Mouse (Mus musculus) left cerebral cortex, postnatal 10 days (tissue): Measurements from ENCODE around the gene Stx18. TPM values are rescaled to one million over a fixed set of nuclear protein-coding genes. Genes with fewer than 3 reads are reported as not detected.
A peak's percentile ranks its signal among the peaks of the same experiment; 100 is the strongest.

Experiments
- DNase-seq, 2 experiments: peaks; one replicate each; pipeline ENCODE4 v3.0.0; 2021 to 2022; ENCODE audit warnings: low spot score in 2 of 2, mixed read lengths in 1 of 2; ENCODE audit errors: extremely low spot score in 1 of 2
- intact Hi-C: fragments of 180-260 bp; cut with DNase I; formaldehyde crosslinking; loops from one replicate; pipeline ENCODE4 v1.15.1; 2025
- total RNA-seq, 2 experiments: library from RNA; stranded (reverse); gene quantifications; 2 replicates each; pipeline ENCODE4 v1.2.3; 2021

Gene Stx18
- 10 to 100 TPM; 33.8 to 38.7 TPM for total RNA-seq

DNA sequence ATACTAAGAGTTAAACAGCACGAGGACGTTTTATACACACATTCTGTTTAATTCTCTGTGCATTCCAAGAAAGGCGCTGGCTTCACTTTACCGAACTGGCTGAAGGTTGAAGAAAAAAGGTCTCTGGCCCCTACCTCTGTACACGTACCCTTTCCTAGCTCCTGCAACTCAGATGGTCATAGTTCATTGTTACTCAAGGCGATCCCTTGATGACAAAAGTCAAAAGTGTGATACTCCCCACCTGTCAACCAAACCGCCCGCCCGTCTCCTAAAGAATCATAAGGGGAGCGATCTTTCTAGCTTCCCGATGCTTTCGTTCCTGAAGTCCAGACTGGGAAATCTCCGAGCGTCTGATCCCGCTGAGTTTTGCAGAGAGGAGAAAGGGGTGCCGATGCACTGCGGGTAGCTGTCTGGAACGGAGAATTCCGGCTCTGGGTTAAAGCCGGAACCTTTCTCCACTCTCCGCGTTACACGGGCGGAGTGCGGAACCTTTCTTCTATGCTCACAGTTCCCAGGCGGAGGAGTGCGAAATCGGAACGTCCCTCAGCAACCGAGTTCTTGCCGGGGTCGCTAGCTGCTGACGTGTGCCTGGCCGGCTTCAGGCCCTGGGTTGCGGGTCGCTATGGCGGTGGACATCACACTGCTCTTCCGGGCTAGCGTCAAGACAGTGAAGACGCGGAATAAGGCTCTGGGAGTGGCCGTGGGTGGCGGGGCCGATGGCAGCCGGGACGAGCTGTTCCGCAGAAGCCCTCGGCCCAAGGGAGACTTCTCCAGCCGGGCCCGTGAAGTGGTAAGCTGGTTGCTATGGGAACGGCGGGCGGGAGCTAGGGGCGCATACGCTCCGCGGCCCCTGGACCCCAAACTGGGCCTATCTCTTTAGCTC, at the start of gene Stx18:
Stx18 (plus strand) TSS at position 33 of the 883 bp plus-strand sequence.
- intact Hi-C loops: loop anchor here (5.0 kb wide), 2 partner anchors 53 to 212 kb away; no protein-coding TSS in a partner anchor
- DNase-seq: peak; percentile 90 to 91

DNA sequence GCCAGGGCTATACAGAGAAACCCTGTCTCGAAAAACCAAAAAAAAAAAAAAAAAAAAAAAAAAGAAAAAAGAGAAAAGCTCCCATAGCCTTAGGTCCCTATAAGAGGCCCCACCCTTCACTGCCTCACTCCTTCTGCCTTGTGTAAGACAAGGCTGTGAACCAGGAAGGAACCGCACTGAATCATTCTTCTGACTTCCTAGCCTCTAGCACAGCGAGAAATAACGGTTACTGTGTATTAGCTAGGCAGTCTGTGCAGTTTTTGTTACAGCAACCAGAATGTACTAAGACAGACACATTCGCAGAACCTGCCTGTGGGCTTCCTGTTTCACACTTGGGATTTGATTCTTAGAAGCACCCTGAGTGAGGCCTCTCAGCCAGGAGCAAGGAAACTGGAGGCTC, 46.2 kb upstream of the Stx18 start:
- no peak for DNase-seq
- intact Hi-C loops: no loop called here

DNA sequence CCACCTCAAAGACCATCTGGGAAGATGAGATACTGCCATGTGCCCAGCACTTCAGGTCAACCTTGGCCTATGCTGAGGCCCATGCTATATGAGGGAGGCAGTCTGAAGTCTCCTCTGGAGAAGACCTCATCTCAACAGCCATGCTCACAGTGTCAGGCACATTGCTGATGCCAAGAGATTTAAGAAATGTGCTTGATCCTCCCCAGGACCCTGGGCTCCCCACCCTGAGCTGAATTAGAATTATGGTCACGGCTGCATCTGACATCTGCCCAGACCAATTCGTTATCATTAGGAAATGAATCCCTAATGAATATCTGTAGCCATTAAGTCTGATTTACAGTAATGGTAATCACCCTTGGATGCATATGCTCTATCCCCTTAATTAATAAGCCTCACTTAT, 39.7 kb upstream of the Stx18 start:
- no peak for DNase-seq
- intact Hi-C loops: no loop called here

DNA sequence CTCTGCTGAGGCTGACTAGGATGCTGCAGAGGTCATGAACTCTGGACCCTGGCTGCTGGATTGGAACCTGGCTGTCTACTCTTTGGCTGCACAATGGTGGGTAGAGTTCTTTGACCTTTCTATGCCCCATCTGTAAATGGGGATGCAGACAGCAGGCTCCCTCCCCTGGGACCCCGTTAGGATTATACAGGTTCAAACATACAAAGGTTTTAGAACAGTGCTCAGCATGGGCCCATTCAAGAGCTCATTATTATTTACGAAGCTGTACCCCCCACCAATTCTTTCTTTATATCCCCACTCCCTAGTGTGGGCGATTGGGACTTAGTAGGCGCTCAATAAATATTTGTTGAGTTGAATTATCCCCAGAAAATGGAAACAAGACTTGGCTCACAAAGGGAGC, 36.0 kb upstream of the Stx18 start:
- DNase-seq: no peak
- intact Hi-C loops: no loop called here

DNA sequence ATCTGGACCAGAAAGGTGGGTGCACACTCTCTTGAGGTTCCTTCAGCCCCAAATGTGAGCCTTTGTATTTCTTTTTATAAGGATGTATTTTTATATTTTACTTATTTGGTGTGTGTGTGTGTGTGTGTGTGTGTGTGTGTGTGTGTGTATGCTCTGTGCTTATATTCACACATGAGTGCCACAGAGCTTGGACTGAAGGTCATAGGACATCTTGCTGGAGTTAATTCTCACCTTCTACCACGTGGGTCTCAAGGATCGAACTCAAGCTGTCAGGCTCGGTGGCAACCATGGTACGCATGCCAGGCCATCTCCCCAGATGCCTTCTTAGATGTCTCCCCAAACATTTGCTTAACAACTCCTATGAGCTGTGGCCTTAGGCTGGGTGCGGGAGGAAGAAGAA, 33.8 kb upstream of the Stx18 start:
- intact Hi-C loops: no loop called here
- DNase-seq: no peak

DNA sequence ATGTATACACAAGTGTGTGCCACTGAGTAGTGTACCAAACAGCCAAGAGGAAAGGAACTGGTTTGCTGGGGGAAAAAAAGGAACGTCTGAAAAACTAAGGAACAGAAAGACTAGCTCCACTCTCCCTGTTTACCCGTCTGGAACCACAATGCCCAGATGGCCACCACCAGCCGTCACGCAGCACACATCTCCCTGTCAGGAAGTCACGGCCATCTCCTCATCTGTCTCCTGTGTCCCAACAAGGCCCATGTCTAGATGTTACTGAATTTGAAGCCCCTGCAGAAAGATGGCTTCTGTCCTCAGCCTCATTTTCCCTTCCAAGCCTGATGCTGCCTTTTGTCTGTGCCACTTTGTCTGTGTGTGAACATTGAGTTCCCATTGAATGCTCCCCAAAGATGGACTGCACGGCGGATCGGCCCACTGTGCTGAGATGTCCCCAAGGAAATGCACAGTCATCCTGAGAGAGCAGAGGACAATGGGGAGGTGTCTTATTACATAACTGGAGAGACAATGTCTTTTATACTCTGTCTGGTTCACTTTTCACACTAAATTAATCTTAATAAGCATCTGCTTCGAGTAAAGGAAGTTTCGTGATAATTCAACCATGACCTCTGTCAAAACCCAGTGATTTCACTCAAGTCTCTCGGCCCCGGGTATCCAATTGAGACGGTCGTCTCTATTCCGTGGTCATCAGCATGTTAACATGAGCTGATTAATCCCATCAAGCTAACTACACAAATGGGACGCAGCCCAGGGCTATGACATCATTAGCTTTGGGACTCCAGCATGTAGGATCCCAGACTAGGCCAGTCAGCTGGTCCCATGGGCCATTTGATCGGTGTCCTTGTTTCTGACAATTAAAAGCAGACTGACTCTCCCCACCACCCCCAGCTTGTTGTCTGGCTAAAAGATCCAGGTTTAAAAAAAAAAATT, 31.9 kb upstream of the Stx18 start:
- no peak for DNase-seq
- intact Hi-C loops: no loop called here

DNA sequence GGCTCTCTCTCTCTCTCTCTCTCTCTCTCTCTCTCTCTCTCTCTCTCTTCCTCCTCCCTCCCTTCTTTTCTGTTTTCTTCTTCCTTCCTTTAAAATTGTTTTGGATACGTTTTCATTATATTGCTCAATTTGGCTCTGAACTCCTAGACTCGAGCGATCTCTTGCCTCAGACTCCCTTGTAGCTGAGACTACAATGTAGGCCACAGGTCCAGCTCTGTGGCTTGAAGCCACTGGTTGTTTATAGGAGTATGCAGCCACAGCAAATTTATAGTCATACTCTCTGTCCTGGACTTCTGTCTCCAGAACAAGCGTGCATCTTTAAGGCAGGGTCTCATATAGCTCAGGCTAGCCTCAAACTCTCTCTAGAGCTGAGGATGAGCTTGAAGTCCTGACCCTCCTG, 29.5 kb upstream of the Stx18 start:
- intact Hi-C loops: no loop called here
- no peak for DNase-seq

DNA sequence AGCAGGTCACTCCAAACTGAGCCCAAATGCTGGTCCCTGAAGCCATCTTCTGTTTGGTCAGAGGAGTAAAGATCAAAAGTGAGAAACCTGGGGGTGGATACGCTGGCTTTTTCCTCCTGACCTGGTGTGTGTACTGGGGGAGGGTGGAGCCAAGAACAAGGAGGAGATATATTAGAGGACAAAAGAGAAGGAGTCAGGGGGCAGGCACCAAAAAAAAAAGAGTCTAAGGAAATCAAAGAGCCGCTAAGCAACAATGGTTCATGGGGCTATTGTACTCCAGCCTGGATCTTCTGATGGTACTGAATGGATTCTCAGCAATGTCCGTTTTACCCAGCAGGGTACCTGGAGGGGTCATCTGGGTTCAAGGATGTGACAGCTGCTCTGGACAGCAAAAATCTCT, 23.6 kb upstream of the Stx18 start:
- intact Hi-C loops: no loop called here
- no peak for DNase-seq

DNA sequence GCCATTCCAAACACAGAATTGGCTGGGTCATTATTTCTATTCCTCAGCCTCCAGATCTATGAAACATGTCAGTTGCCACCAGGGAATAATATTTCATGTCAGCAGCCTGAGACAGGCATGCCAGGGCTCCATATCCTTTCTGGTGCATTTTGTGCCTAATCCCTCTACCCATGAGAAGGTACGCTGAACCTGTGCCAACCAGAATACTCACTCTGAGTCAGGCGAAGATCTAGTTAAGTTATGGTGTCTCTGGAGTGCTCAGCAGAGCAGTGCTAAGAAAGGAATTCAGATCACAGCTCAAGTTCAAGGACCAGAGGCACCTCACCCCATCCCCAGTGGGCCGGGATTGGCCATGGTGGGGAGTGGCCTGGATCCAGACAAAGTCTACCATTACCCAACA, 21.6 kb upstream of the Stx18 start:
- intact Hi-C loops: no loop called here
- no peak for DNase-seq

DNA sequence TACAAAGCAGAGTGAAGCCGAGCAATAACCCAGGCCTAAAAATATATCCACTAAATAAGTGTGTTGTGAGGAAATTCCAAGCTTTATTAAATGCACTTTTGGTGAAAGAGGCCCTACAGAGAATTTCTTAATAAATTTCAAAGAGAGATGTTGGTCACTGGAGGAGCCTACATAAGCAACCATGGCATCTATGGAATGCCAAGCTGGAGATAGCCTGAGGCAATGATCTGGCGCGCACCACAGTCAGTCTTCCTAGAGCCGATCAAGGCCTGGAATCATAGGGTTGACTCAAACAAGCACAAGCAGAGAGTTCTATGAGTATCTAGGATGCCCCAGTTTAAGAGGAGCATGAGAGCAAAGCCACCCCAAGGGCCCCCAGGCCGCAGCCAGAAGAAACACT, 10.9 kb upstream of the Stx18 start:
- DNase-seq: no peak
- intact Hi-C loops: no loop called here

DNA sequence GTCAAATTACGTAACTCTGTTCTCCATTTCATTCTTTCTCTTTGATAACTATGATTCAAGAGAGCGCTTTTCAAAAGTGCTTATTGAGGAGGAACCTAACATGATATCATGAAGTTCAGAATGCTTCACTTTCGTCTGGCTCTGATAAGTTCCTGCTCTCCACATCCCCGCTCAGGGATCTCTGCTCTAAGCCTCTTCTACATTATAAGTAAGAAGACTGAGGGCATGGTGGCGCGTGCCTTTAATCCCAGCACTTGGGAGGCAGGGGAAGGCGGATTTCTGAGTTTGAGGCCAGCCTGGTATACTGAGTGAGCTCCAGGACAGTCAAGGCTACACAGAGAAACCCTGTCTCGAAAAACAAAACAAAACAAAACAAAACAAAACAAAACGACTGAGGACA, 268 bp upstream of the Stx18 start:
- DNase-seq: no peak
- intact Hi-C loops: loop anchor here (5.0 kb wide), 2 partner anchors 54 to 211 kb away; no protein-coding TSS in a partner anchor

DNA sequence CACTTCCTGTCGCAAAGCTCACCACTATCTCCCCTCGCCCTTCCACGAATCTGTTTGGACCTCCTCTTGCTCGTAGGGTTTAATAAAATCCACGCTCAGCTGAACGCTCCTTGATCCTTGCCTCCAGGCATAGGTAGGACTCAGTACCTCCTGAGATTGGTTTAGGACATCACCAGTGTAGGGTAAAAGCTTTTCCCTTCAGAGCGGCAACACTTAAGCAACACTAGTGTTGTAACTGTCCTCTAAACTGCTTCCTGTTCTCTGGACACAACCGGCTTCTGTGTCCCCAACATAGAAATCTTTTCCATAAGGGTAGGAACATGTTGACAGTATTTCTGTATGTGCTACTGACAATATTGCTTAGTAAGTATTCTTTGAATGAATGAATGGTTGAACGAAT, 1.3 kb downstream of the Stx18 start:
- intact Hi-C loops: loop anchor here (5.0 kb wide), 2 partner anchors 53 to 212 kb away; no protein-coding TSS in a partner anchor
- DNase-seq: no peak

DNA sequence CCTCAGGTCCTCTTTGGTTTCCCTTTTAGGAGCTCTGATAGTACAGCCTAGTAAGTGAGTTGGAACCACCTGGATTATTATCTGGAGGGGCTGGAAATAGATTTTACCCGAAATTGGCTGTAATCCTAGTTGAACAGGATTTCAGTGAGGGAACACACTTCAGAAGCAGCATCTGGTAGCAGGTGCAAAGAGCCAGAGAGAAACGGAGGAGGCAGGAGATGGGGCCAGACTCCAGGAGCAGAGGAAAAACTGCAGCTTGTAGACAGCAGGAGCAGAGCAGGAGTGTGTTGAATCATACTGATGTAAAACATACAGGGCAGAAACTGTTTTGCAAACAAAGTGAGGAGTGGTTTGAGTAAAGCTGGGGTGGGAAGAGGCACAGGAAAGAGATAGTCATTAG, 6.4 kb downstream of the Stx18 start:
- intact Hi-C loops: no loop called here
- DNase-seq: no peak

DNA sequence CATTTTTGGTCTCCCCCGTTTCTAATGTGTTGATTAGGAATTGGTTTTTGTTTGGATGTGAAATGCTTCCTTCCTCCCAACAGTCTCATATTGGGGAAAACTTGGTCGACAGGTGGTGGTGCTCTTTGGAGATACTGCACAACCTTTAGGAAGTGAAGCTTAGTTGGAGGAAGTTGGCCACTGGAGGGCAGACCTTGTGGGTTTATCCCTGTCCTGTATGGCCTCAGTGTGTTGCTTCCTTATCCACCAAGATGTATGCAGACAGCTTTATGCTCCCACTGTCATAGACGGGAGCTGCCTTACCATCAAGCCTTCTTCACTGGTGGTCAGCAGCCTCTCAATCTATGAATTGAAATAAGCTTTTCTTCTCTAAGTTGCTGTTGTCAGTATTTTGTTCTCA, 9.6 kb downstream of the Stx18 start:
- intact Hi-C loops: no loop called here
- DNase-seq: no peak

DNA sequence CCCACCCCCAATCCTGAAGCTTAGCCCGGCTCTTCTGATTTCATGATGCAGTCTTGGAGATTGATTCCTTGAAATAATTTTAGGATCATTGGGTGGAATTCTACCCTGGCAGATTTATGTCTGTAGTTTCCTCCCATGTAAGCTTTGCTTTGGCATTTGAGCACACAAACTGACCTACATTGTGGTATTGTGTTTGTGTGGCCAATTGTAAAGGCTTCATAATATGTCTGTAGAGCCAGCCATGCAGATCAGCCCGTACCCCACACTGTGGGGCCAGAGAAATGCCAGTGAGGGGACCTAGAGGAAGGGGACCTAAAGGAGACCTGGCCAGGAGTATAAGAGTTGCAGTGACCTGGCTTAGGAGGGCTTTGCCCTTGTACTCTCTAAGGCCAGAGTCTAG, 22.5 kb downstream of the Stx18 start:
- no peak for DNase-seq
- intact Hi-C loops: no loop called here

DNA sequence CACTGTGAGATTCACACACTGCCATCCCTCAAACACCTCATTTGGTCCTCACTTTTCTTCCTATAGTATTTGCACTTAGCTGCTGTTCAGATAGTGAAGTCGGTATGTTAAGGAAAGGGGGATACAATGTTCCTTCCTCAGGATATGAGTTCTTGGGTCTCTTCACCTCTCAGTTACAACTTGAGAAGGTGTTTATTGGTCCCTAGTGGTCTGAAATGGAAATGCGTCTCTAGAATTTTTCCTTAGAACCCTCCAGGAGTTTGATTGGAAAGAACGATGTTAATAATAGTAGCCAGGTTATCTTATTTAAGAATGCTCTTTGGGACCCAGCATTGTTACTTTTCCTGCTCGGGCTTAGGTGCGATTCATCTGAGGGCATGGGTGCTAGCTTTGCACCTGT, 24.2 kb downstream of the Stx18 start:
- intact Hi-C loops: no loop called here

DNA sequence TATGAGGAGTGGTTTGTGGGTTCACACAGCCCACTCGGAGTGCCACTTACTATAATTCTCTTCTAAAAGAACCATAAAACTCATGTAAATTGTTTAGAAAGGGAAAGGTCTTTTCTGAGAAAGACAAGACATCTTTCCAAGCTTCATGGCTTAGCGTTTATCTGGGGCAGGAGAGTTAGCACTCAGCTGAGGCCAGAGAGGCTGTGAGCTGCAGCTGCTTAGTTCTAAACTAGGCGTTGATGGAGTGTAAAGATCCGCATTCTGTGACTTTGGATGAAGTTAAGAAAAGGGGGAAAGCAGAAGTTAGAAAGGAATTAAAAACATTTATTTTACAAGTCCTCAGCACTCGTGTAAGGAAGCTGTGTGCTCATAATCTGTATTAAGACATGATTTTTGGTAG, 24.8 kb downstream of the Stx18 start:
- intact Hi-C loops: no loop called here
- DNase-seq: no peak

More for the DNA sequence above, 24.2 kb downstream of the Stx18 start:
- DNase-seq: no peak

DNA sequence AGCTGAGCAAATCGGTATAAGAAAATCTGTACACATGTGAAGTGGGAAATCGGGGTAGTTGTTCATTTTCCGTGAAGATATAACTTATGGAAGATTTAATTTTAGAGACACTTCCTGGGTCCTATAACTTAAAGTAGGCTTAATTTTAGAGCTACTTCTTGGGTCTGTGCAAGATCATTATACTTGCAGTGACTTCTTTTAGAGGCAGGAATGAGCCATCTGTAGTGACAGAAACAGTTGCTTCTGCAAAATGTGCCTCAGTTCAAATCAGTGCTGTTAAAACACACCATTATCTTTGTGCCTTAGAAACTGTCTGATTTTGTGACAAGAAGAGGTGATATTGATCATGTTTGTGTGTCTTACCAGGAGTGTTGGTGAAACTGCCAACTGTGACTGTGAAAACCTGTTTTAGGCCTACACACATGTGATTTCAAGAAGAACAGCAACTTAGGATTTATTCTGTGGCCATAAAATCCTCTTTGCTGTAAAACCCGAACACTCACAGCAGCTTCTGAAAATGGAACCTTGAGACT, 25.6 kb downstream of the Stx18 start:
- intact Hi-C loops: no loop called here
- DNase-seq: no peak

DNA sequence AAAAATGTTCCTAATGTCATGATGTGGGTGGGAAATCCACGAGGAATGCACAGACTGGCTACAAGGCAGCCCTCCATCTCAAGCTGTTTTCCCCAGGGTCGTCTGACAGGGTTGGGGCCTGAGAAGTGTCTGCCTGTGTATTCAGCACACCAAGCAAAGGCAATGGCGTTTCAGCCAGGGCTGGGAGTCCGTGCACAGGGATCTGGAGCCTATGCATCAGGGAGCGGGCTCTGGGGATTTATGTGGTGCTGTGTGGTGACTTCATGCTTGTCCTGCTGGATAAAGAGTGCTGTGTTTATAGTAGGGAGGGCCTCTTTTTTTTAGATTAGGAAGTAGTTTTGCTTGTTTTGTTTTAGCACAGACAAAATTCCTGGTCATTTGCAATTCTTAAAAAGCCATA, 26.2 kb downstream of the Stx18 start:
- DNase-seq: no peak
- intact Hi-C loops: no loop called here

DNA sequence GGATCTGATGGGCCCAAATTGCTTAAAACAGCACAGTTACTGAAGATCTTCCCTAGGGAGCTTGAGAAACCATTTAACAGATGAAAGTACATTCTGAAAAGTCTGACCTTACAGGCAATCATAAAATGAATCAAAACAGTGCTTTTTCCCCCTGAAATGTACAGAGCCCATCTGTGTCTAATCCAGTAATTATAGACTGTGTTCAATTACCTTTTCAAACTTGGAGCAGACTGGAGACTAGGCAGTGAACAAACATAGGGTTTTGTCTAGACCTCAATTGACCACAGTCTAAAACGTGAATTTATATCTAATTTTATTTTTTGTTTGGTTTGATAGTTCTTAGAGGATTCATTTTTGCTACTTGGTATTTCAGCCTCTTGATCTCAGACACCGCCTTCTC, 26.9 kb downstream of the Stx18 start:
- intact Hi-C loops: no loop called here
- DNase-seq: no peak
